Mouse (Mus musculus) erythroblast, embryonic 14.5 days (primary cell): ENCODE results near the gene Atxn1. TPM values are rescaled to one million over a fixed set of nuclear protein-coding genes. Genes with fewer than 3 reads are reported as not detected.

Experiments used
- H3K27me3 ChIP-seq: 2 replicates; pipeline ENCODE4 v1.6.1; 2012; ENCODE audit warnings: inconsistent platforms; ENCODE audit not compliant: control insufficient read depth
- H3K36me3 ChIP-seq: 2 replicates; pipeline ENCODE4 v1.6.1; 2012; ENCODE audit warnings: mild to moderate bottlenecking, inconsistent platforms; ENCODE audit not compliant: control insufficient read depth
- H3K4me1 ChIP-seq: 2 replicates; pipeline ENCODE4 v1.6.1; 2012; ENCODE audit warnings: inconsistent platforms; ENCODE audit not compliant: control insufficient read depth
- H3K4me3 ChIP-seq: replicated peaks from 2 replicates; pipeline ENCODE3; 2012; ENCODE audit warnings: moderate library complexity, mild to moderate bottlenecking, inconsistent platforms
- H3K9me3 ChIP-seq: 2 replicates; pipeline ENCODE4 v1.6.1; 2012; ENCODE audit warnings: low read length, inconsistent platforms, mixed read lengths; ENCODE audit not compliant: control insufficient read depth
- GATA1 ChIP-seq: IDR thresholded peaks from 2 replicates; pipeline ENCODE4 v1.6.1; 2012; ENCODE audit warnings: low read length, inconsistent platforms, mixed read lengths
- TAL1 ChIP-seq: IDR thresholded peaks from 3 replicates; pipeline ENCODE4 v1.6.1; 2012; ENCODE audit warnings: low read length, inconsistent platforms, mixed read lengths
- polyA plus RNA-seq: library from polyadenylated mRNA; stranded (reverse); fragments of >175 nt; gene quantifications from 2 replicates; pipeline ENCODE4 v1.2.3, GENCODE M21; 2012

Gene Atxn1
- polyA plus RNA-seq, 1 experiment = 0.01 TPM

GRCm38 (mm10) chr13:45569932-45570331 is 394.9 kb downstream of the Atxn1 start:
- peaks cover 25% of the 10 kb centered on the region for H3K4me1 ChIP-seq
- no peak for TF ChIP-seq GATA1
- TF ChIP-seq TAL1 = no peak
- H3K4me3 ChIP-seq = no peak overlapping the region
- peaks cover 13% of the 10 kb centered on the region for H3K36me3 ChIP-seq
- H3K9me3 ChIP-seq = no peaks in the 10 kb centered on the region
- no peaks in the 10 kb centered on the region for H3K27me3 ChIP-seq

- H3K36me3 ChIP-seq = peaks cover 13% of the 10 kb centered on the region
- H3K4me3 ChIP-seq = no peak overlapping the region
- H3K9me3 ChIP-seq = no peaks in the 10 kb centered on the region
- TF ChIP-seq GATA1 (no peak), TAL1 (no peak)
- H3K4me1 ChIP-seq = peaks cover 8% of the 10 kb centered on the region
- H3K27me3 ChIP-seq = no peaks in the 10 kb centered on the region; the same call in 1 of the 2 replicates
Measured at GRCm38 (mm10) chr13:45564946-45565345, 399.9 kb downstream of the Atxn1 start.

GRCm38 (mm10) chr13:45562011-45562410 is 402.8 kb downstream of the Atxn1 start:
- Histone ChIP-seq H3K4me1 (peaks cover 34% of the 10 kb centered on the region), H3K27me3 (no peaks in the 10 kb centered on the region; the same call in 1 of the 2 replicates), H3K4me3 (no peak overlapping the region), H3K9me3 (no peaks in the 10 kb centered on the region), H3K36me3 (peaks cover 7% of the 10 kb centered on the region)
- TF ChIP-seq GATA1 (no peak), TAL1 (no peak)

GRCm38 (mm10) chr13:45560543-45560942 is 404.3 kb downstream of the Atxn1 start:
- H3K4me3 ChIP-seq = no peak overlapping the region
- peaks cover 2% of the 10 kb centered on the region; the same call in 1 of the 2 replicates for H3K9me3 ChIP-seq
- no peak for TF ChIP-seq GATA1
- TF ChIP-seq TAL1 = no peak
- peaks cover 4% of the 10 kb centered on the region for H3K36me3 ChIP-seq
- H3K27me3 ChIP-seq = no peaks in the 10 kb centered on the region; the same call in 1 of the 2 replicates
- H3K4me1 ChIP-seq = peaks cover 39% of the 10 kb centered on the region

- Histone ChIP-seq H3K4me3 (no peak overlapping the region), H3K27me3 (no peaks in the 10 kb centered on the region; the same call in 1 of the 2 replicates), H3K36me3 (peaks cover 5% of the 10 kb centered on the region), H3K9me3 (peaks cover 2% of the 10 kb centered on the region; the same call in 1 of the 2 replicates), H3K4me1 (peaks cover 39% of the 10 kb centered on the region)
- TF ChIP-seq GATA1 (no peak), TAL1 (no peak)
Measured at GRCm38 (mm10) chr13:45559258-45559657, 405.6 kb downstream of the Atxn1 start.

- TF ChIP-seq TAL1 (no peak), GATA1 (no peak)
- H3K4me3 ChIP-seq = no peak overlapping the region
- H3K9me3 ChIP-seq = peaks cover 2% of the 10 kb centered on the region; the same call in 1 of the 2 replicates
- peaks cover 14% of the 10 kb centered on the region for H3K36me3 ChIP-seq
- peaks cover 44% of the 10 kb centered on the region for H3K4me1 ChIP-seq
- no peaks in the 10 kb centered on the region; the same call in 1 of the 2 replicates for H3K27me3 ChIP-seq
Measured at GRCm38 (mm10) chr13:45558367-45558766, 406.4 kb downstream of the Atxn1 start.

GRCm38 (mm10) chr13:45553674-45554073 is 411.1 kb downstream of the Atxn1 start:
- Histone ChIP-seq H3K36me3 (peaks cover 49% of the 10 kb centered on the region), H3K4me1 (peaks cover 50% of the 10 kb centered on the region), H3K9me3 (peaks cover 2% of the 10 kb centered on the region; the same call in 1 of the 2 replicates), H3K4me3 (no peak overlapping the region), H3K27me3 (no peaks in the 10 kb centered on the region)
- TF ChIP-seq TAL1 (no peak), GATA1 (no peak)

- H3K4me3 ChIP-seq = peak overlapping the region; percentile 64
- no peak for TF ChIP-seq GATA1
- TF ChIP-seq TAL1 = no peak
Measured at GRCm38 (mm10) chr13:45547549-45547948, 417.3 kb downstream of the Atxn1 start.

GRCm38 (mm10) chr13:45546946-45547345 is 417.9 kb downstream of the Atxn1 start:
- peaks cover 87% of the 10 kb centered on the region for H3K4me1 ChIP-seq
- TF ChIP-seq TAL1 (no peak), GATA1 (no peak)
- H3K27me3 ChIP-seq = no peaks in the 10 kb centered on the region
- peaks cover 95% of the 10 kb centered on the region for H3K36me3 ChIP-seq
- no peaks in the 10 kb centered on the region for H3K9me3 ChIP-seq
- peak overlapping the region; percentile 64 for H3K4me3 ChIP-seq

More at GRCm38 (mm10) chr13:45547549-45547948, 417.3 kb downstream of the Atxn1 start:
- no peaks in the 10 kb centered on the region for H3K9me3 ChIP-seq
- peaks cover 83% of the 10 kb centered on the region for H3K4me1 ChIP-seq
- H3K27me3 ChIP-seq = no peaks in the 10 kb centered on the region
- H3K36me3 ChIP-seq = peaks cover 92% of the 10 kb centered on the region

GRCm38 (mm10) chr13:45545974-45546373 is 418.8 kb downstream of the Atxn1 start:
- Histone ChIP-seq H3K36me3 (peaks cover 100% of the 10 kb centered on the region), H3K4me3 (peak overlapping the region; percentile 64)

More at GRCm38 (mm10) chr13:45545974-45546373, 418.8 kb downstream of the Atxn1 start:
- Histone ChIP-seq H3K4me1 (peaks cover 94% of the 10 kb centered on the region), H3K27me3 (no peaks in the 10 kb centered on the region), H3K9me3 (no peaks in the 10 kb centered on the region)
- TF ChIP-seq TAL1 (peak; percentile 96), GATA1 (peak; percentile 96)
